Mouse (Mus musculus): ENCODE data around the gene Diaph3. TPM values are rescaled to one million over a fixed set of nuclear protein-coding genes. Genes with fewer than 3 reads are reported as not detected.
"Not testable (repeated sequence)": the region's sequence is repeated elsewhere in the genome, so short reads cannot be mapped to it uniquely, and the experiment has no call there.

Gene Diaph3
- polyA plus RNA-seq, 1 experiment from 2014 or later: 16.5 TPM

GRCm38 (mm10) chr14:87125492-87125891, 15.5 kb downstream of the Diaph3 start:
- Histone ChIP-seq H3K4me3 (no peak overlapping the region), H3K27ac (ENCODE audit: poor library complexity, severe bottlenecking) (no peak overlapping the region), H3K9ac (no peak overlapping the region), H3K9me3 (replicated peaks) (no peaks in the 10 kb centered on the region), H3K27me3 (replicated peaks) (no peaks in the 10 kb centered on the region), H3K4me1 (replicated peaks) (peaks cover 12% of the 10 kb centered on the region), H3K4me2 (no peak overlapping the region), H3K36me3 (no peaks in the 10 kb centered on the region)
- no peak for ATAC-seq (ENCODE audit: insufficient number of reproducible peaks, low FRiP score)
- WGBS: 82% methylated on average over 5 of the region's 5 CpGs

GRCm38 (mm10) chr14:87123091-87123490, 17.9 kb downstream of the Diaph3 start:
- Histone ChIP-seq H3K36me3 (no peaks in the 10 kb centered on the region), H3K4me3 (no peak overlapping the region), H3K27me3 (replicated peaks) (no peaks in the 10 kb centered on the region), H3K9me3 (replicated peaks) (no peaks in the 10 kb centered on the region), H3K9ac (no peak overlapping the region), H3K4me2 (no peak overlapping the region), H3K27ac (ENCODE audit: poor library complexity, severe bottlenecking) (no peak overlapping the region), H3K4me1 (replicated peaks) (peaks cover 12% of the 10 kb centered on the region)
- WGBS: 94% methylated on average over 15 of the region's 15 CpGs
- ATAC-seq (ENCODE audit: insufficient number of reproducible peaks, low FRiP score): no peak

- ATAC-seq (ENCODE audit: insufficient number of reproducible peaks, low FRiP score): no peak
- Histone ChIP-seq H3K27me3 (replicated peaks) (no peaks in the 10 kb centered on the region), H3K4me3 (no peak overlapping the region), H3K36me3 (no peaks in the 10 kb centered on the region), H3K4me1 (replicated peaks) (peaks cover 7% of the 10 kb centered on the region), H3K4me2 (no peak overlapping the region), H3K9me3 (replicated peaks) (no peaks in the 10 kb centered on the region), H3K27ac (ENCODE audit: poor library complexity, severe bottlenecking) (no peak overlapping the region), H3K9ac (no peak overlapping the region)
- 78% methylated on average over 6 of the region's 6 CpGs for WGBS
Observed at GRCm38 (mm10) chr14:87121868-87122267, 19.2 kb downstream of the Diaph3 start.

DNA sequence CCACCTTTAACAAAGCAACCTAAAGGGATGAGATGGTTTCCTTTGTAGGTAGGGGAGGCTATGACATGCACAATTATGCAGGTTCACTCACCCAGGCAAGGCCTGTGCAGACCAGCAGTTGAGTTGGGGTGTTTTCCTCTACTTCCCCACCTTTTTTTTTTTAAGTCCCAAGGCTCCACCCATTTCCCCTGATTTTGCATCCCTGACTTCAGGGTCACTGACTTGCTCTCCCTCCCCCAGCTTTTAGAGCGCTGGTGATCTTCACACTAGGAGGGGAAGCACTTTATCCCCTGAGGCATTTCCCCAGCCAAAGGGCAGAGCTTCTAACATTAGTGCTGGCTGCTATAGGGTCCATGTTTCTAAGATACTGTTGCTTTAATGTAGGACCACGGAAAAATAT, 30.4 kb downstream of the Diaph3 start:
- Histone ChIP-seq H3K4me3 (no peak overlapping the region), H3K27ac (ENCODE audit: poor library complexity, severe bottlenecking) (no peak overlapping the region), H3K36me3 (no peaks in the 10 kb centered on the region), H3K9ac (no peak overlapping the region), H3K9me3 (replicated peaks) (no peaks in the 10 kb centered on the region), H3K4me1 (replicated peaks) (peaks cover 12% of the 10 kb centered on the region; the same call in 1 of the 2 replicates), H3K27me3 (replicated peaks) (no peaks in the 10 kb centered on the region), H3K4me2 (no peak overlapping the region)
- 27% methylated on average over 2 of the region's 2 CpGs for WGBS
- ATAC-seq (ENCODE audit: insufficient number of reproducible peaks, low FRiP score): no peak

DNA sequence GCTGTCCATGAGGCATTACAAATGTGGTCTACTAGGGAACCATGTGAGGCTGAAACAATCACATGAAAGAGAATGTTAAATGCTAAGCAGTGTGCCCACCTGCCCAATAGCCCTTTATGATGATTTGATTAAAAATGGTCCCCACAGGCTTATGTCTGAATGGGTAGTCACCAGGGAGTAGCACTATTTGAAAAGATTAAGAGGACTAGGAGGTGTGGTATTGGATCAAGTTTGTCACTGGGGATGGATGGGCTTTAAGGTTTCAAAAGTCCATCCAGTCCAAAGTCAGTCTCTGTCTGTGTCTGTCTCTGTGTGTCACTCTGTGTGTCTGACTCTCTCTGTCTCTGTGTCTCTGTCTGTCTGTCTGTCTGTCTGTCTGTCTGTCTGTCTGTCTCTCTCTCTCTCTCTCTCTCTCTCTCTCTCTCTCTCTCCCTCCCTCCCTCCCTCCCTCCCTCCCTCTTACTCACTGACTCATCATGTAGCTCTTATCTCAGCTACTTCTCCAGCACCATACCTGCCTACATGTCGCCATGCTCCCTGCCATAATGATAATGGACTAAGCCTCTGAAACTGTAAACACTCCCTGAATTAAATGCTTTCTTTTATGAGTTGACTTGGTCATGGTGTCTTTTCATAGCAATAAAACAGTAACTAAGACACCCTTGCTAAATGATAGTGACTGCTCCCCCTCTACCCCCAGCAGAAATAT, 41.5 kb downstream of the Diaph3 start:
- 52% methylated on average over 1 of the region's 1 CpGs for WGBS

GRCm38 (mm10) chr14:87098093-87098492, 42.9 kb downstream of the Diaph3 start:
- no peak overlapping the region for H3K4me3 ChIP-seq
- H3K9ac ChIP-seq: no peak overlapping the region
- no peaks in the 10 kb centered on the region for H3K36me3 ChIP-seq
- H3K27me3 ChIP-seq (replicated peaks): no peaks in the 10 kb centered on the region
- no peak overlapping the region for H3K4me2 ChIP-seq
- H3K27ac ChIP-seq (ENCODE audit: poor library complexity, severe bottlenecking): no peak overlapping the region
- no peak for ATAC-seq (ENCODE audit: insufficient number of reproducible peaks, low FRiP score)
- 70% methylated on average over 2 of the region's 2 CpGs for WGBS
- H3K4me1 ChIP-seq (replicated peaks): no peaks in the 10 kb centered on the region
- H3K9me3 ChIP-seq (replicated peaks): no peaks in the 10 kb centered on the region

More for the DNA sequence above, 41.5 kb downstream of the Diaph3 start:
- no peak overlapping the region for H3K27ac ChIP-seq (ENCODE audit: poor library complexity, severe bottlenecking)
- no peaks in the 10 kb centered on the region for H3K4me1 ChIP-seq (replicated peaks)
- no peak overlapping the region for H3K4me2 ChIP-seq
- H3K9me3 ChIP-seq (replicated peaks): no peaks in the 10 kb centered on the region
- ATAC-seq (ENCODE audit: insufficient number of reproducible peaks, low FRiP score): no peak
- no peaks in the 10 kb centered on the region for H3K36me3 ChIP-seq
- H3K4me3 ChIP-seq: no peak overlapping the region
- no peak overlapping the region for H3K9ac ChIP-seq
- no peaks in the 10 kb centered on the region for H3K27me3 ChIP-seq (replicated peaks)

DNA sequence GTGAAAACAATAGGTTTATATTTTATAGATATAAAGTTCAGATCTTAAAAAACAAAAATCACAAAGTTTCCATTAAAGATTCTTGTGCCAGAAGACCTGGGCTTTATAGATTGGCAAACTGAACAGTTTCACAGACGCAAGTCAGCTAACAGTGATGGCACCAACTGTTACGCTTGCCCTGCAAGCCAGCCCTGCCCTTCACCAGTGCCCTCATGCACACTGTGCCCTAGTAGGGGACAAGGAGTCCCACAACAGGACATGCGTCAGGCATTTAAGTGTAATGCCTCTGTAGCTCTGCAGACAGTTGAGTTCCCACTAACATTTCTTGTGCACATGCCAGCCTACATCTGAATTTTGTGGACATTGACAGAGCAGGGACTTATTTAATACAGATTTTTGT, 49.5 kb downstream of the Diaph3 start:
- no peak overlapping the region for H3K27ac ChIP-seq (ENCODE audit: poor library complexity, severe bottlenecking)
- H3K4me1 ChIP-seq (replicated peaks): peaks cover 7% of the 10 kb centered on the region; the same call in 1 of the 2 replicates
- H3K4me2 ChIP-seq: no peak overlapping the region
- WGBS: 90% methylated on average over 3 of the region's 3 CpGs
- no peak for ATAC-seq (ENCODE audit: insufficient number of reproducible peaks, low FRiP score)
- H3K36me3 ChIP-seq: peaks cover 11% of the 10 kb centered on the region; the same call in 1 of the 2 replicates
- no peak overlapping the region for H3K4me3 ChIP-seq
- no peaks in the 10 kb centered on the region for H3K9me3 ChIP-seq (replicated peaks)
- no peak overlapping the region for H3K9ac ChIP-seq
- H3K27me3 ChIP-seq (replicated peaks): no peaks in the 10 kb centered on the region

DNA sequence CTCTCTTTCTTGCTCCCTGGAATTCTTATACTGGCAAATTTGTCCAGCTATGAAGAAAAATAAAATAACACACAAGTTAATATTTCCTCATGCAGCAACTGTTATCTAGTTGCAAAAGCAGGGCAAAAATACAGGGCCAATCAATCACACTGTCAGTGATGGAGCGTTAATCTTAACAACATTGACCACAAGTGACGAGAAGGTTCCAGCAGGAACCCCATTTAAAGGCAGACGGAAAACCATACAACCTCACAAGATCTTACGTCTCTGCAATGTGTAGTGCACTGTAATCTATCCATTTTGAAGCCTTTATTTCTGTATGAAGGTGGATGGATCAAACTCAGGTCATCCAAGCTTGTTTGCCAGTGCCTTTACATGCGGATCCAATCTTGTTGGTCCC, 49.9 kb downstream of the Diaph3 start:
- ATAC-seq (ENCODE audit: insufficient number of reproducible peaks, low FRiP score): no peak
- Histone ChIP-seq H3K4me2 (no peak overlapping the region), H3K4me1 (replicated peaks) (peaks cover 7% of the 10 kb centered on the region; the same call in 1 of the 2 replicates), H3K36me3 (peaks cover 11% of the 10 kb centered on the region; the same call in 1 of the 2 replicates), H3K27ac (ENCODE audit: poor library complexity, severe bottlenecking) (no peak overlapping the region), H3K27me3 (replicated peaks) (no peaks in the 10 kb centered on the region), H3K9me3 (replicated peaks) (no peaks in the 10 kb centered on the region), H3K4me3 (no peak overlapping the region), H3K9ac (no peak overlapping the region)
- WGBS: 81% methylated on average over 5 of the region's 5 CpGs

DNA sequence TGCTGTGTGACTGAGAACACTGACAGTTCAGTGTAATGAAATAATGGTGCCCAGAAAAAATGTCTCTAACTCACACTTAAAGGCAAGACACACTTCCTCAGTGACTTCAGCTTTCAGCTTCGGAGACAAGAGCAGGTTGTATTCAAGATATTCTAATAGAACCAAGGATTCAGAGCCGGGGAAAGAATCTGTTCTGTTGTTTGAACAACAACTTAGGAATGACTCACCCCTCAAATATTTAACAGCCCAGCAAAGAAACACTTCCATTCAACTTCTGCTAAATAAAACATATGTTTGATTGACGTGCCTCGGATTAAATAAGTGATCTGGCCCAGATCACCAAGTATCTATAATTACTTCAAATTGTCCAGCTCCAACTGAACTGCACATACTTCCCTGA, 52.1 kb downstream of the Diaph3 start:
- H3K36me3 ChIP-seq: peaks cover 11% of the 10 kb centered on the region; the same call in 1 of the 2 replicates
- H3K9me3 ChIP-seq (replicated peaks): no peaks in the 10 kb centered on the region
- H3K4me1 ChIP-seq (replicated peaks): peaks cover 7% of the 10 kb centered on the region; the same call in 1 of the 2 replicates
- H3K9ac ChIP-seq: no peak overlapping the region
- no peak overlapping the region for H3K4me2 ChIP-seq
- H3K27me3 ChIP-seq (replicated peaks): no peaks in the 10 kb centered on the region
- H3K27ac ChIP-seq (ENCODE audit: poor library complexity, severe bottlenecking): no peak overlapping the region
- WGBS: 62% methylated on average over 4 of the region's 4 CpGs
- H3K4me3 ChIP-seq: no peak overlapping the region
- ATAC-seq (ENCODE audit: insufficient number of reproducible peaks, low FRiP score): no peak

DNA sequence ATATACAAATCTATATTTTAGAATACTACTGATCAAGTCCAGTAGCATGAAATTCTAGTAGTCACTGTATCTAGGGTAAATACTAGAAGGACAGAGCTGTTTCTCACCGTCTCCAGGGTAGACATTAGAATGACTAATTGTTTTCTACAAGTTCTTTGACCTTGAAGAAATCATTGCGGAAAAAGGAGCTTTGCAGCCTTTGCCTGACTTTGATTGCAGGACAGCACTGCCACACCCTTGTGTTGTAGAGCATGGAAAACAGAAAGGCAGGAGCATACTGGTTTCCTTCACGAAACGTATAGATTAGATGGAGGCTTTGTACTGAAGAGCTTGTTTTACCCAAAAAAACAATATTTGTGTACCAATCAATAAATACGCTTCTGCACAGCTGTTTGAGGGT, 52.6 kb downstream of the Diaph3 start:
- peaks cover 7% of the 10 kb centered on the region; the same call in 1 of the 2 replicates for H3K4me1 ChIP-seq (replicated peaks)
- no peaks in the 10 kb centered on the region for H3K9me3 ChIP-seq (replicated peaks)
- no peak overlapping the region for H3K4me3 ChIP-seq
- no peaks in the 10 kb centered on the region for H3K27me3 ChIP-seq (replicated peaks)
- no peak overlapping the region for H3K27ac ChIP-seq (ENCODE audit: poor library complexity, severe bottlenecking)
- peaks cover 11% of the 10 kb centered on the region; the same call in 1 of the 2 replicates for H3K36me3 ChIP-seq
- no peak overlapping the region for H3K9ac ChIP-seq
- H3K4me2 ChIP-seq: no peak overlapping the region
- WGBS: 63% methylated on average over 5 of the region's 5 CpGs
- no peak for ATAC-seq (ENCODE audit: insufficient number of reproducible peaks, low FRiP score)

- no peak for ATAC-seq (ENCODE audit: insufficient number of reproducible peaks, low FRiP score)
- H3K27me3 ChIP-seq (replicated peaks): no peaks in the 10 kb centered on the region
- H3K9me3 ChIP-seq (replicated peaks): no peaks in the 10 kb centered on the region
- peaks cover 7% of the 10 kb centered on the region; the same call in 1 of the 2 replicates for H3K4me1 ChIP-seq (replicated peaks)
- 65% methylated on average over 1 of the region's 1 CpGs for WGBS
- H3K36me3 ChIP-seq: peaks cover 11% of the 10 kb centered on the region; the same call in 1 of the 2 replicates
- H3K4me2 ChIP-seq: no peak overlapping the region
- H3K4me3 ChIP-seq: no peak overlapping the region
- no peak overlapping the region for H3K27ac ChIP-seq (ENCODE audit: poor library complexity, severe bottlenecking)
- no peak overlapping the region for H3K9ac ChIP-seq
Observed at GRCm38 (mm10) chr14:87087996-87088395, 53.0 kb downstream of the Diaph3 start.

DNA sequence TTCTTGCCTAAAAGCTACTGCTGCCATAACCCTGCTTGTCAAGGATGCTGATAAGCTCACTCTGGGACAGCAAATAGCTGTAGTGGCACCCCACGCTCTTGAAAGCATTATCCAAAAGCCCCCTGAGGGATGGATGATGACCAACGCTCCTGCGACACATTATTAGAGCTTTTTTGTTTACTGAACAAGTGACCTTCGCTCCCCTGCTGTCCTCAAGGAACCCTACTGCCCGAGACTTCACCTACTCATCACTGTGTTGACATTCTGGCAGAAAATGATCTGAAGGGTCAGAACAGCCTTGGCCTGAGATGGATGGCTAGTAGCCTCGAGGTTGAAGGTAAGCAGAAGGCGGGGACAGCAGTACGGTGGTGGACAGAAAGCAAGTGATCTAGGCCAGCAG, 56.1 kb downstream of the Diaph3 start:
- not testable (repeated sequence) for H3K27me3 ChIP-seq (replicated peaks); H3K9ac ChIP-seq; ATAC-seq (ENCODE audit: insufficient number of reproducible peaks, low FRiP score); H3K4me3 ChIP-seq; H3K4me1 ChIP-seq (replicated peaks); H3K27ac ChIP-seq (ENCODE audit: poor library complexity, severe bottlenecking); H3K4me2 ChIP-seq; H3K9me3 ChIP-seq (replicated peaks); H3K36me3 ChIP-seq
- 64% methylated on average over 8 of the region's 8 CpGs for WGBS

Measured in heart, embryonic 12.5 days (tissue).